Mouse (Mus musculus) midbrain, embryonic 10.5 days (tissue): Measurements from ENCODE around the gene Glipr1. TPM values are rescaled to one million over a fixed set of nuclear protein-coding genes. Genes with fewer than 3 reads are reported as not detected.

Source experiments
- DNase-seq: peaks from one replicate; pipeline ENCODE4 v3.0.0-alpha.2; 2017; ENCODE audit warnings: low spot score
- H3K27ac ChIP-seq: fragments of 300-500 bp; sonication (generic); replicated peaks from 2 replicates; pipeline ENCODE4 v1.5.1; 2016; ENCODE audit warnings: mild to moderate bottlenecking
- H3K27me3 ChIP-seq: fragments of 300-500 bp; sonication (generic); 2 replicates; pipeline ENCODE4 v1.6.1; 2016; ENCODE audit warnings: low read depth, mild to moderate bottlenecking; ENCODE audit not compliant: poor library complexity, severe bottlenecking
- H3K36me3 ChIP-seq: fragments of 300-500 bp; sonication (generic); 2 replicates; pipeline ENCODE4 v1.6.1; 2016; ENCODE audit warnings: mild to moderate bottlenecking, moderate library complexity
- H3K4me1 ChIP-seq: fragments of 300-500 bp; sonication (generic); 2 replicates; pipeline ENCODE4 v1.6.1; 2016
- H3K4me3 ChIP-seq: fragments of 300-500 bp; sonication (generic); 2 replicates; pipeline ENCODE4 v1.5.1; 2016; ENCODE audit warnings: mild to moderate bottlenecking, moderate library complexity
- H3K9me3 ChIP-seq: fragments of 300-500 bp; sonication (generic); replicated peaks from 2 replicates; pipeline ENCODE4 v1.6.1; 2016; ENCODE audit warnings: mild to moderate bottlenecking
- WGBS: fragments of 180-500 bp; shearing (Covaris S2); methylation state at CpG from one replicate; pipeline ENCODE4 v1.1.7; 2016; 5-methylcytosine and 5-hydroxymethylcytosine counted together
- polyA plus RNA-seq: library from polyadenylated mRNA; unstranded; fragments of >200 nt; fragmentation: Nextera tagmentation; extraction: Ambion mirVana; gene quantifications from 2 replicates; pipeline ENCODE4 v1.2.1, GENCODE M21; 2016

Gene Glipr1
- polyA plus RNA-seq, 1 experiment from 2014 or later, result 0.77 TPM

GRCm38 (mm10) chr10:111957271-111958045 is 45.0 kb downstream of the Glipr1 start:
- Histone ChIP-seq H3K9me3 (no peaks in the 10 kb centered on the region), H3K4me3 (no peak overlapping the region), H3K27me3 (peaks cover 7% of the 10 kb centered on the region; the same call in 1 of the 2 replicates), H3K27ac (no peak overlapping the region), H3K36me3 (no peaks in the 10 kb centered on the region), H3K4me1 (peaks cover 7% of the 10 kb centered on the region)
- 66% methylated on average over 10 of the region's 10 CpGs for WGBS
- peak; percentile 60 for DNase-seq

- Histone ChIP-seq H3K9me3 (no peaks in the 10 kb centered on the region), H3K4me3 (no peak overlapping the region), H3K4me1 (peaks cover 7% of the 10 kb centered on the region), H3K27ac (no peak overlapping the region), H3K27me3 (peaks cover 7% of the 10 kb centered on the region; the same call in 1 of the 2 replicates), H3K36me3 (no peaks in the 10 kb centered on the region)
- DNase-seq, result no peak
- 83% methylated on average over 2 of the region's 2 CpGs for WGBS
Observed at GRCm38 (mm10) chr10:111955836-111956235, 46.6 kb downstream of the Glipr1 start.

- no peaks in the 10 kb centered on the region for H3K27me3 ChIP-seq
- H3K4me1 ChIP-seq, result peaks cover 22% of the 10 kb centered on the region
- H3K4me3 ChIP-seq, result 0 out of 2 replicates have a peak overlapping the region, but pooled peaks have one; percentile 1
- H3K36me3 ChIP-seq, result no peaks in the 10 kb centered on the region
- no peaks in the 10 kb centered on the region for H3K9me3 ChIP-seq
- no peak overlapping the region for H3K27ac ChIP-seq
- WGBS, result 27% methylated on average over 4 of the region's 4 CpGs
- no peak for DNase-seq
Observed at GRCm38 (mm10) chr10:111949008-111949407, 53.4 kb downstream of the Glipr1 start.

- no peak overlapping the region for H3K4me3 ChIP-seq
- no peak for DNase-seq
- no peaks in the 10 kb centered on the region for H3K9me3 ChIP-seq
- WGBS, result 91% methylated on average over 1 of the region's 1 CpGs
- H3K36me3 ChIP-seq, result no peaks in the 10 kb centered on the region
- no peaks in the 10 kb centered on the region for H3K27me3 ChIP-seq
- no peak overlapping the region; the same call in 1 of the 2 replicates for H3K27ac ChIP-seq
- H3K4me1 ChIP-seq, result peaks cover 22% of the 10 kb centered on the region
Observed at GRCm38 (mm10) chr10:111948041-111948440, 54.4 kb downstream of the Glipr1 start.

GRCm38 (mm10) chr10:111945563-111945962 is 56.9 kb downstream of the Glipr1 start:
- 86% methylated on average over 3 of the region's 3 CpGs for WGBS
- DNase-seq, result no peak

GRCm38 (mm10) chr10:111943026-111943425 is 59.4 kb downstream of the Glipr1 start:
- H3K4me1 ChIP-seq, result no peaks in the 10 kb centered on the region
- no peak overlapping the region for H3K4me3 ChIP-seq
- H3K36me3 ChIP-seq, result no peaks in the 10 kb centered on the region
- H3K9me3 ChIP-seq, result no peaks in the 10 kb centered on the region
- no peak overlapping the region for H3K27ac ChIP-seq
- WGBS, result 91% methylated on average over 7 of the region's 7 CpGs
- no peaks in the 10 kb centered on the region for H3K27me3 ChIP-seq
- DNase-seq, result peak; percentile 6

More at GRCm38 (mm10) chr10:111945563-111945962, 56.9 kb downstream of the Glipr1 start:
- no peak overlapping the region for H3K4me3 ChIP-seq
- no peaks in the 10 kb centered on the region for H3K9me3 ChIP-seq
- H3K4me1 ChIP-seq, result peaks cover 22% of the 10 kb centered on the region
- H3K36me3 ChIP-seq, result no peaks in the 10 kb centered on the region
- no peaks in the 10 kb centered on the region for H3K27me3 ChIP-seq
- H3K27ac ChIP-seq, result no peak overlapping the region

GRCm38 (mm10) chr10:111937146-111937534 is 65.3 kb downstream of the Glipr1 start:
- no peaks in the 10 kb centered on the region for H3K9me3 ChIP-seq
- no peak overlapping the region for H3K4me3 ChIP-seq
- no peaks in the 10 kb centered on the region for H3K36me3 ChIP-seq
- peaks cover 23% of the 10 kb centered on the region for H3K4me1 ChIP-seq
- WGBS, result 82% methylated on average over 5 of the region's 5 CpGs
- no peak overlapping the region for H3K27ac ChIP-seq
- no peaks in the 10 kb centered on the region for H3K27me3 ChIP-seq
- DNase-seq, result no peak

GRCm38 (mm10) chr10:111936491-111937145 is 65.8 kb downstream of the Glipr1 start:
- H3K27me3 ChIP-seq, result no peaks in the 10 kb centered on the region; the same call in 1 of the 2 replicates
- no peak for DNase-seq
- H3K27ac ChIP-seq, result 0 out of 2 replicates have a peak overlapping the region, but pooled peaks have one; percentile 4
- 76% methylated on average over 13 of the region's 13 CpGs for WGBS
- H3K4me1 ChIP-seq, result peaks cover 28% of the 10 kb centered on the region
- H3K4me3 ChIP-seq, result no peak overlapping the region
- no peaks in the 10 kb centered on the region for H3K36me3 ChIP-seq
- H3K9me3 ChIP-seq, result no peaks in the 10 kb centered on the region

- no peak overlapping the region for H3K27ac ChIP-seq
- WGBS, result 91% methylated on average over 4 of the region's 4 CpGs
- peaks cover 32% of the 10 kb centered on the region for H3K4me1 ChIP-seq
- no peaks in the 10 kb centered on the region for H3K9me3 ChIP-seq
- H3K4me3 ChIP-seq, result no peak overlapping the region
- no peak for DNase-seq
- H3K27me3 ChIP-seq, result no peaks in the 10 kb centered on the region; the same call in 1 of the 2 replicates
- H3K36me3 ChIP-seq, result no peaks in the 10 kb centered on the region
Observed at GRCm38 (mm10) chr10:111936021-111936420, 66.4 kb downstream of the Glipr1 start.

Other genes starting within 250 kb of the Glipr1 start
- gene Krr1, start 30.0 kb downstream of the Glipr1 start, polyA plus RNA-seq, result 58.8 and 59.9 TPM in 2 replicates
- gene Glipr1l1, start 57.6 kb upstream of the Glipr1 start, polyA plus RNA-seq, result not detected in 2 replicates
- gene Glipr1l2, start 80.7 kb upstream of the Glipr1 start, polyA plus RNA-seq, result not detected in 2 replicates
- not detected in 2 replicates for gene Glipr1l3, start 157.7 kb upstream of the Glipr1 start, polyA plus RNA-seq
- gene Caps2, start 161.0 kb upstream of the Glipr1 start, polyA plus RNA-seq, result 0.30 and 0.31 TPM in 2 replicates